Mouse (Mus musculus) granulocyte monocyte progenitor cell, adult 5-6 weeks (primary cell): ENCODE data around the gene Arid3b. TPM values are rescaled to one million over a fixed set of nuclear protein-coding genes. Genes with fewer than 3 reads are reported as not detected.
A peak's percentile ranks its signal among the peaks of the same experiment; 100 is the strongest.

Source experiments
- ATAC-seq: replicated peaks from 2 replicates; pipeline ENCODE4 v1.8.0; 2016; ENCODE audit warnings: mild to moderate bottlenecking, moderate TSS enrichment, inconsistent platforms; ENCODE audit not compliant: poor library complexity, severe bottlenecking
- total RNA-seq, 2 experiments: library from RNA; stranded (forward) in 1 of 2; stranded (reverse) in 1 of 2; fragments of 200-712, 200-1000 nt in 1 of 2; fragments of >200 nt in 1 of 2; fragmentation: Nextera tagmentation in 1 of 2; gene quantifications; 2 replicates each; pipeline ENCODE4 v1.2.3; 2014 to 2017

The Arid3b gene
- total RNA-seq, 2 experiments from 2014 or later: 1.3 to 3.6 TPM

GRCm38 (mm10) chr9:57797456-57797855 is 39.1 kb downstream of the Arid3b start:
- ATAC-seq: no peak

GRCm38 (mm10) chr9:57789733-57790132 is 46.9 kb downstream of the Arid3b start:
- no peak for ATAC-seq

- no peak for ATAC-seq
Observed at GRCm38 (mm10) chr9:57782656-57783055, 53.9 kb downstream of the Arid3b start.

GRCm38 (mm10) chr9:57775736-57776135 is 60.9 kb downstream of the Arid3b start:
- no peak for ATAC-seq

- no peak for ATAC-seq
Observed at GRCm38 (mm10) chr9:57775026-57775425, 61.6 kb downstream of the Arid3b start.

- ATAC-seq: no peak
Observed at GRCm38 (mm10) chr9:57774168-57774567, 62.4 kb downstream of the Arid3b start.

GRCm38 (mm10) chr9:57773754-57774153 is 62.8 kb downstream of the Arid3b start:
- no peak for ATAC-seq

- ATAC-seq: no peak
Observed at GRCm38 (mm10) chr9:57770836-57771235, 65.8 kb downstream of the Arid3b start.

- no peak for ATAC-seq
Observed at GRCm38 (mm10) chr9:57770214-57770613, 66.4 kb downstream of the Arid3b start.

GRCm38 (mm10) chr9:57769539-57770069 is 67.0 kb downstream of the Arid3b start:
- no peak for ATAC-seq

GRCm38 (mm10) chr9:57767231-57767630 is 69.4 kb downstream of the Arid3b start:
- no peak for ATAC-seq

GRCm38 (mm10) chr9:57766431-57766830 is 70.2 kb downstream of the Arid3b start:
- ATAC-seq: no peak

- peak; percentile 31 for ATAC-seq
Observed at GRCm38 (mm10) chr9:57765364-57766351, 70.9 kb downstream of the Arid3b start, which contains the start of gene Clk3. Gene Clk3 (minus strand): TSS chr9:57765860.

GRCm38 (mm10) chr9:57764974-57765363 is 71.6 kb downstream of the Arid3b start:
- ATAC-seq: peak; percentile 66

- peak; percentile 20 for ATAC-seq
Observed at GRCm38 (mm10) chr9:57764147-57764973, 72.2 kb downstream of the Arid3b start.

GRCm38 (mm10) chr9:57762563-57762991 is 74.0 kb downstream of the Arid3b start:
- peak; percentile 12; the same call in 1 of the 2 replicates for ATAC-seq

GRCm38 (mm10) chr9:57761563-57762551 is 74.7 kb downstream of the Arid3b start:
- ATAC-seq: no peak

GRCm38 (mm10) chr9:57760416-57761146 is 76.0 kb downstream of the Arid3b start:
- no peak for ATAC-seq

GRCm38 (mm10) chr9:57759289-57759688 is 77.3 kb downstream of the Arid3b start:
- peak; percentile 69 for ATAC-seq
